Mouse (Mus musculus) erythroblast, embryonic 14.5 days (primary cell): ENCODE measurements around the gene Ktn1.

Experiments used
- GATA1 ChIP-seq: IDR thresholded peaks from 2 replicates; pipeline ENCODE4 v1.6.1; 2012; ENCODE audit warnings: low read length, inconsistent platforms, mixed read lengths
- TAL1 ChIP-seq: IDR thresholded peaks from 3 replicates; pipeline ENCODE4 v1.6.1; 2012; ENCODE audit warnings: low read length, inconsistent platforms, mixed read lengths

GRCm38 (mm10) chr14:47648706-47649630 is 720 bp downstream of the Ktn1 start:
- TF ChIP-seq GATA1 (no peak), TAL1 (no peak)
